Mouse (Mus musculus): Measurements from ENCODE around the gene Emp1.

DNA sequence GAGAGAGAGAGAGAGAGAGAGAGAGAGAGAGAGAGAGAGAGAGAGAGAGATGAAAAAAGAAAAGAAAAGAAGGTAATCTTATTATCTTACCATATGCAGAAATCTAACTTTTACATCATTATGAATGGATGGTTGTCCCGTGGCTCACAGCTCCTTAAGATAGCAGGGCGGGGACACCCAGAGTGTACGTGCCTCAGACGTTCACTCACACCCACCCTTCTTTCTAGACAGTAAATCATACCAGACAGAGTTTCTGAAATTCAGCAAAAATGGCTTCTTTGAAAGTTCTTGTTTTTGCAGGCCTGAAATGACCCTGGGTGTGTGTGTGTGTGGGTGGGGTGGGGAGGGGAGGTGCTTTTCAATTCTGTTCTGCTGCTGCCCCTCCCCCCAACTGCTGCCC is 3.3 kb downstream of the Emp1 start:
- TF ChIP-seq NRF1 (IDR thresholded peaks at IDR 0.05; ENCODE audit: insufficient read depth, low read depth, low read length, poor library complexity, severe bottlenecking) (no peak), MYC (IDR thresholded peaks at IDR 0.05; ENCODE audit: low read depth, low read length) (no peak), EP300 (IDR thresholded peaks at IDR 0.05; ENCODE audit: low read depth in 1 of 2, low read length in 2 of 2) (no peak)

Data from MEL (cell line).